Mouse (Mus musculus) T-helper 2 cell (primary cell): Measurements from ENCODE around the gene Efcab6.

Experiments
- in situ Hi-C: fragments of 300-600 bp; cut with MboI, MseI; formaldehyde crosslinking; loops from one replicate; pipeline ENCODE4 v1.15.1; 2025; ENCODE audit warnings: high pct_unique_total_duplicates

The Efcab6 gene

DNA sequence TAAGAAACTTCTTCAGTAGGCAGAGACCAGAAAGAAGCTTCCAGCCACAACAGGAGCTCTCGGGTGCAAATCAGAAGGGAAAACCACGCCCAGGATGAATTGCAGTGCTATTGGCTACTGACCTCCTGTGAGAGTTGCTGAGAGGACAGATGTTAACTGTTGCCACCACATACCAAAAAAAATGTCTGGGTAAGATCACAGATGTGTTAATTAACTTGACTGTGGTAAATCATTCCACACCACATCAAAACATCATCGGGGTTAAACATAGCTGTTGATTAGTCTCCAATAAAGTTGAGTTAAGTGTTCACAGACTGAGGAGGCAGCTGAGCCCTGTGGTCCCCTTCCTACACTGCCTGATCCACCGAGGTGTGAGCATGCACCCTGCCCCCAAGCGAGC is 88.1 kb downstream of the Efcab6 start:
- in situ Hi-C loops, result no loop called here

DNA sequence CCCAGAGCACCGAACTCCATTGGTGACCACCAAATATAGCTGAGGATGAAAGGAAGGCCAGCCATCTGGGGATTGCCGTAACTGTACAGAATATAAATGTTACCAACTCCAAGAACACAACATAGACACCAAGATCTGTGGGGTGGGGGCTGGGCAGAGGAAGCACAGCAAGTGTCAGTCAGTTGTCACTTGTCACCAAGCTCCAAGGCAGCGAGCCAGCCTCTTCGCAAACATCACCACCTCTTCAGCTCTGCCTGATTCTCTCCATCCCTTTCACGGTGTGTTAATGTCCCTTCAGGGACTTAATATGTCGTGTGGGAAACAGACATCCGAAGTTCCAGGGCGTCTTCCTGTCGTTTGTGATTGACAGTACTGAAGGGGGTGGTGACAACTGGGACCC is 93.0 kb downstream of the Efcab6 start:
- in situ Hi-C loops, result no loop called here

DNA sequence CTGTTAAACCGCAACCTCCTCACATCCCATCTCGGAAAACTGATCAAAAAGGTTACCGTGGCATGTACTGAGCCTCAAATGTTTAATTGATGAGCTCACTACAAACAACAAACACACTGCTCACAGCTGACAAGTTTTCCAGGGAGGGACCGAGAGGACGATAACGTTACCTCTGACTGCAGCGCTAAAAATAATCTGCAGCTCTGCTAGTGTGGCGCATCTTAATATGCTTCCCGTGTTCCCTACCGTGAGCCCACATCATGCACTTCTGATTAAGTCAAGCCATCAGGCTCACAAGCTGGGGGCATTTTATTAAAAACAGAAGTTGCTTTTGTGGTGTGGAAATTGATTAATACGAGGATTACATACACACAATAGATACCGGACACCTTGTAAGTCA is 97.4 kb downstream of the Efcab6 start:
- in situ Hi-C loops, result no loop called here

DNA sequence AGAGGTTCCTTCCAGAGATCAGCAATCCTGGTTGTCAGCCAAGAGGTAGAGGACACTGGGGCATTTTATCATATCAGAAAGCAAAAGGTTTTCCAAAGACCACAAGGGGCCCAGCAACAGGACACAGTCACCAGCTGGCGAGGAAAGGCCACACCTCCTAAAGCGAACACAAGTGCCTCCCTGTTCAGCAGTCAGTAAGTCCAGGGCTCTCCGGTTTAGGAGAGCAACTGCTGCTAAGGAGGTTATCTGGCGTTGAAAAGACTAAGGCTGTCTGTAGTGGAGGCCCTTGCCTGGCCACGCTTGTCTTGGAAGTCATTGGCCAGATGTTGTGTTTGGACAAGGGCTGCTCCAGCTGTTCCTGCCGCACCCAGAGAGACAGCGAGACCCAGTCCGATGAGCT is 100.1 kb downstream of the Efcab6 start:
- in situ Hi-C loops, result no loop called here

DNA sequence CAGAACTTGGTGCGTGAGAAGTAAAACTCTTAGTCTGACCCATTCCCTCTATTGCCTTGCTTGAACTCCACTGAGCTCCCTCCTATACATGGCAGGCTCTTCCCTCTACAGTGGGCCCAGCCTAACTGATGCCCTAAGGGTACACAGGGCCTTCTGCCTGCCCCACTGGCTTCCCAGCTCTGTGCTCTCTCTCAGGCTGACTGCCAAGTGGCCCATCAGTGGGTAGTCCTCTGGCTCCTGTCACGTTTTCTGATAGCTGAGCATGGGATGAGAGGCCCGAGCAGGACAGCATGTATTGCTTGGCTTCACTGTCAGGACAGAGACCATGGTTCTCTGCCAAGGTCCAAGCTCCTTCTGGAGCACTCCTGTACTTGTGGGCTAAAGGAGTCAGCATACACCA is 106.8 kb downstream of the Efcab6 start:
- in situ Hi-C loops, result loop anchor here (5.0 kb wide), 1 partner anchor 36 kb away; no protein-coding TSS in a partner anchor

DNA sequence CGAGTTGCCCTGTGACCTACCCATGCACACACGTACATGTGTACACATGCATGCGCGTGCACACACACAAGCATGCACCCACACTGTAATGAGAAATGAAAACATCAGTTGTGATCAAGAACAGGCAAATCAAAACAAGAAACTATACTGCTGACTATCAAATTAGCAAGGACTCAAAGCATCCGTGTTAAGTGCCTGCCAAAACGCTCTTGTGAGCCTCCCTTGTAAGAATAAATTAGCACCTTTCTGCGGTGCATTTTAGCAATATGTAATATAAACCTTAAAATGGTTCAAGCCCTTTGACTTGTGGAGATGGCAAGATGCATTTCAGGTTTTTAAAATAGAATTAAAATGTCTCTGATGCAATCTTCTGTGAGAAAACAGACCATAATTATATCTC is 108.2 kb downstream of the Efcab6 start:
- in situ Hi-C loops, result loop anchor here (5.0 kb wide), 1 partner anchor 35 kb away; no protein-coding TSS in a partner anchor

DNA sequence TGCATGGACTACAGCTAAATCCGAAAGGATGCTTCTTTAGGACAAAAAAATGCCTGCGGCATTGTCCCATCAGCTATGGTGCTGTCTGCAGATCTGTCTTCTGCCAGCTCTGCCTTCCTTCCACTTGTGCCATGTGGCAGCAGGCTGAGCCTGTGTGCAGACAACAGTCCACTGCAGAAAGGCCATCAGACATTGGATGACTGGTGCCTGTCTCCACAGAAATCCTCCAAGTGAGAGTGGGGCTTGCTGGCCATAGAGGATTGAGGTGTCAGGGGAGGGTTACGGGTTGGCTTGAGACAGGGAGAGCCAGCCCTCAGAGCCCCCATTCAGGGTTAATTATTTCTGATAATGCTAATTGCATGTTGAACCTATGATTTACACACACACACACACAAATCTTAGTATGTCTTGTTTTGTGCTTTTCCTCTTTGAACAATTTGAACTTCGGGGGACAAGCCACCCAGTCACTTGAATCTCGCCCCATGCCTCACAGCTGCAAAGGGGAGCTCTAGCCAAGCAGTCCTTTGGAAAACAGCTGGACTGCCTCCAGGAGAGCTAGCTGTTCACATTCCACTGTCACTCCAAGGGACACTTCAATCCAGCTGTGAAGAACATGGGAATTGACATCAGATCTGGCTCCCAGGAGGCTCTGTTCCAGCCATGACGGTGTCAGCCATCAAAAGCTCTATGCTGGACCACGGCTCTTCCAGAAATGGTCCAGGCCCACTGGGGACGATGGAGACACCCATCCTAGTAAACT is 109.1 kb downstream of the Efcab6 start:
- in situ Hi-C loops, result loop anchor here (5.0 kb wide), 1 partner anchor 34 kb away; no protein-coding TSS in a partner anchor

DNA sequence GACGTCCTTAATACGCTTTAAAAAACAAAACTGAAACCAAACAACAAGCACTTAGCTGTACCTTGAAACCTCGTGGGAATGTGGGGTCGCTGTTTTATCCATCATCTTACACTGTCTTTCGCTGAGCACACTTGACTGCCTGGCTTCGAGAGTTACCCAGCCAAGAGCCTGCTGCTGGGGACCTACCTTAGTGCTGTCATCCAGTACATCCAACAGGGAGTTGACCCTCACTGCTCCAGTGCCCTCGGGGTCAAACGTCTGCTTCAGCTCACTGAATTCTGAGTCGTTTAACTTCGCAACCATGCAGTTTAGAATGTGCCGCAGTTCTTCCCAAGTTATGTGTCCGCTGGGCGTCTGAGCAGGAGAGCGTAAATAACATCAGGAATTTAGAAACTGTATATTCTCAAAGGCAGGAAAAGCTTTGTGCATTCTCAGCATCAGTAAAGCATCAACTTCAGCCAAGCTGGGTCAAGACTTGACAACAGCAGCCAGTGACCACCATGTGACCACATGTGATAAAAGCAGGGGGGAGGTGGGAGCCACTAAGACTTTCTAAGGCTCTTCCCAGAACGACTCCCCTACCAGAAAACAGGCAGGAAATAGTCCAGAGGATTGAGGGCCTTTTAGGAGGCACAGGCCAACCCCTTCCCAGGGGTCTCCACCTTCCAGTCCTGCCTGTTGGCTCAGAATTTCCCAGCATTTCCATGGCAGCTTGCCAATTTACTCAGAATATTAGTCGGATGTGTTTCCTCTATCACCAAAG is 115.3 kb downstream of the Efcab6 start:
- in situ Hi-C loops, result no loop called here

DNA sequence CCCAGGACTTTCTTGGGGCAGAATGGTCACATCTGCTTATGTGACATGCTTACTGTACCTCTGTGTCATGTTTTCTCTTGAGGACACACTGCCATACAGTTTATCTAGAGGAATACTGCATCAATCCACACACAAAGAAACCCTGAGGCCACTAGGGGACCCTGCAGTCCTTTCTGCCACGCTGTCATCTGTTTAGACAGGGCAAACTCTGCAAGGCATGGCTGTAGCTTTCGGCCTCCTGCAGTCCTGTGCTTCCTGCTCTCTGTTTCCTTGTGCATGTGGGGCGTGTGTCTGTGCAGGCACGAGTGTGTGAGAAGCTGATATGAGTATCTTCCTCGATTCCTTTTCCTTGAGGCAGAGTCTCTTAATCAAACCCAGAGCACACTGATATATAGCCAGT is 125.5 kb downstream of the Efcab6 start:
- in situ Hi-C loops, result no loop called here

DNA sequence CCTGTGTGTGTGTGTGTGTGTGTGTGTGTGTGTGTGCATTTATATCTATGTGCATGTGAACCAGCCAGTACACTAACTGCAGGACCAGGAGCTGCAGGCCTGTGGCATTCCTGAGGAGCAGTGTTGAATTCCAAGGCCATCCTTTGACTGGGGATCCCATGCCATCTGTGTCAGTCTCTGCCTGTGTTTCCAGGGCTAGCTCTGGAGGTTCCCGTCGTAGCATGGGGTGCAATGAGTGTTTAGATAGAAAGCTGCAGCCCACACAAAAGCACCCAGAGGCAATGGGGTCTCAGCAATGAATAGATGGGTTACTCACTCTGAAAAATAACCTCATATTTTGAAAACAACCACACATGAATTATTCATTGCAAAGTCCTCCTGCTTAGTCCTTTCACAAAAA is 126.7 kb downstream of the Efcab6 start:
- in situ Hi-C loops, result no loop called here

DNA sequence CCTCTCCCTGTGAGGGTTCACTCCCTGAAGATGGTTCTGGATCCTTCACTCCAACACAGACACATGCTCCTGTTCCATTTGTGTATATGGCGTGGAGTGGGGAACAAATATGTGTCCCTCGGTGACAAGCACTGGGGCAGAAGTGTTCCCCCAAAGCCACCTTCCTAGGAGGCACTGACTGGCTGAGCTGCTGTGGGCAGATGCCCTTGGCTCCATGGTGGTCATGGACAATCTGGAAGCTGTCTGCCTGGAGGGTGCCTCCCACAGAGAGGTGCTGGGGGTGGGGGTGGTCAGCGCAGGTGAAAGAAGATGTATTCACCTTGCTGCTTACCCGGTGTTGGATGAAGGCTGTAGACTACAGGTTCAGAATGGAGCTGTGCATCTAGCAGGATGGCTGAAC is 128.7 kb downstream of the Efcab6 start:
- in situ Hi-C loops, result no loop called here

DNA sequence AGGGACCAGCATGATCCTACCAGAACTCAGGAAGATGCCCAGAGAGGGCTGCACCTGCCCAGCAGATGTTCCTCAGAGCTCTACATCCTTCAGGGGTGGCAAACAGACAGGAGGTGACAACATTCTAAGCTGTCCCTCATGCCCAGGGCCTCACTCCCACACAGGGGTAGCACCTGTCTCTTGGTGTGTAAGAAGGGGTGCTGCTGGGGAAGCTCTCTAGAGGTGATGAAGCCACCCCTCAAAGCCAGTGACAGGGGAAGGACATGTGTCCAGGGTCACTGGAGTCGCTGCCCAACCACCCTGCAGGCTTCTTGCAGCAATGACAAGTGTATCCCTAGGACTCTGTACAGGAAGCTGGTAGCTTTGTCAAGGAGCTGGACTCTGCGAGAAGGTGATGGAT is 130.4 kb downstream of the Efcab6 start:
- in situ Hi-C loops, result no loop called here

DNA sequence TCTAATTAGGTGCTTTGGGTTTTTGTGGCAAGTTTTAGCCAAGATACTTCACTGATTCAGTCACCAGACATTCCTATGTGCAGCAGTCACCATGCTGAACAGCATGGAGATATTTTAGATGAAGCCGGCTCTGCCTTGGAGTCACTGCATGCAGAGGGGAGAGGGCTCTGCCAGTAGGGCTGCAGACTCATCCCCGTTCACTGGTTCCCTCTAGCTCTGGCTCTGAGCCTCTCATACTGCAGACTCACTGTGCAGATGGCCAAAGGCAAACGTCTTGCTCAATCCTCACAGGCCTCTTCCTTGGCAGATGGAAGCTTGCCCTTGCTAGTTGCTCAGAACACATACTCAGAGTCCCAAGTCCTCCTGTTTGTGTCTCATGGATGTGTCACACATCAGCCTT is 139.8 kb downstream of the Efcab6 start:
- in situ Hi-C loops, result no loop called here

DNA sequence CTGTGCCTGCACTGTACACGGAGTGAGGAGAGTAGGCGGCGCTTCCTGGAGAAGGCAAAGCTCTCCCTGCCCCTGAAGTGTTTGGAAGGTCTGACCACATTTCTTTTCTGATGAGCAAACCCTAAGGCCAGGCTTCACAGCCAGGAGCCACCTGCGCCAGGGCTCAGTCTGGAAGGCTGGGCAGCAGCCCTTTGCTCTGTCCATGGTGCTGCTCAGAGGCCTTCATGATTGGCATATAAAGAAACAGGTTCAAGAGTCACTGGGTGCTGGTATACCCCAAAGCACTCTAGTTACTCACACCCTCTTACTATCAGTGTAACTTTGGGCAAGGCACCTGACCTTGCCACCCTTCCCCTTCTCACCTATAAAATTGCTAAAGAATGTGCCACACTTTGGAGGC is 140.5 kb downstream of the Efcab6 start:
- in situ Hi-C loops, result loop anchor here (5.0 kb wide), 1 partner anchor 33 kb away; no protein-coding TSS in a partner anchor

DNA sequence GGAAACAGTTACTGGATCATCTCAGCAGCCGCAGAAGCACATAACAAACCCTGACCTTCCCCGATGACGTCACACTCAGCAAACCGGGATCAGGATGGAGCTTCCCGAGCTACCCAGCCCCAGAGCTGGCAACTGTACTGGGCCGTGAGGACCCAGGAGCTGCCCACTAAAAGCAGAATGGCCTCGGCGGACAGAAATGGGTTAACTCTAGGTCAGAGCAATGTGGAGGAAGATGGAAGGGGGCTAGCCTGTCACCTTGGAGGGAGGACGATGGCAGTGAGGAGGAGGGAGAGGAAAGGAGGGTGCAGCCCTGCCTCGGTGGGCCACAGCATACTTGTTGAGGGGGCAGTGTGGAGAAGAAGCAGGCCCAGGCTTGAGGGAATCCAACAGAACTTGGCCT is 149.8 kb downstream of the Efcab6 start:
- in situ Hi-C loops, result no loop called here

DNA sequence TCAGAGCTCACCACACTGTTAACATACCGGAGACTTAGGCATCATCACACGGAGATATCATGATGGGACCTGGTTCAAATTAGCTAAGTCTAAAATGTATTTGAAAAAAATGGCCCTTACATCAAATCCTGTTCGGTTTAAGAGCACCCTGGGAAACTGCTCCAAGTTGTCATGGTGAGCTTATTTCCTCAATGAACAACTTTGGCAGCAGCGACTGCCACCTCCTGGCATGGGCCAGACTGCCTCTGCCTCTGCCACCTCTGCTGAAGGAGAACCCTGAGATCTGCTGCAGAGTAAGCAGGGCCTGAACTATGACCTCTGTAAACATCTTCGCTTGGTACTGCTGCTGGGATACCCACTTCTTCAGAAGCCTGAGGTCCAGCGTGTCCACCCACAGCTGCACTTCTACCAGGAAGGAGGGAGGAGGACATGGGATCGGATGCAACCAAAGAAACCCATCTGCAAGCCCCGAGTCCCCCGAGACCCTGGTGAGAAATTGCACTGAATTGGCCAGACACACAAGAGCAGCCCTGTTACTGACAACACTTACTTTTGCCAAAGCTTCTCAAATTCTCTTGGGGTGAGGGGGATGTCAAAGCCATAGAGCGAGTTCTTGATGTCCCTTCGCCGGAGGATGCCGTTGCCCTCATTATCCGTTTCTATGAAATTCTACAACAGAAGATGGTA is 152.0 kb downstream of the Efcab6 start:
- in situ Hi-C loops, result no loop called here

DNA sequence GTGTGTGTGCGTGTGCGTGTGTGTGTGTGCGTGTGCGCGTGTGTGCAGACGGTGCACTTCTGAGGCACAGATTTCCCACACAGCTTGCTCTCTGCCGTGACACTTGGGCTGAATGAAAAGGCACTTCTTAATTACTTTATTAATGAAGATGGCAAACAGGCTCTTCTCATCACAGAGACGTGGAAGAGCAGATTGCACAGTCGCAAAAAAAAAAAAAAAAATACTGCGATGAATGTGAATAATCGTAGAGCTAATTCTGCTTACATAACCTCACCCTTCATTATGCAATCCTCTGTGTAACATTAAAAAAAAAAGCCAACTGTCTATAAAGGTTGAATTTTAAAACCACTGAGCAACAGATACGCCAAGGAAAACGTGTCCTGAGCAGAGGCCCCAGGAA is 158.7 kb downstream of the Efcab6 start:
- in situ Hi-C loops, result no loop called here

DNA sequence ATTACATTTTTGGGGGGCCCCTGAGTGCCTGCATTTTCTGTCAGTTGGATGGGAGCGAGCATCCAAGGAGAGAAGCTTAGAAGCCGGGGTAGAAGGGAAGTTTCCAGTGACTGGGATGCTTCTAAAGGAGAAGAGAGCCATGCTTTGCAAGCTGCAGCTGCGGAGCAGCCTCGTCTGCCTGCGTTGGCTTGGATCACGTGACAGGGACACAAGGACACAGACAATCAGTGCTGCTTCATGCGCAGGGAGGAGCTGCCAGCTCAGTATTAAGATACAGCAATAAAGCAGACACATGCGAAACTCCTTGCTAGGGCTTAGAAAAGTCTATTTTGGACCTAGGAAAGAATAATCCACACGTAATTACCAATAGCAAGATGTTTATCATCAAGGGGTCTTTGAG is 167.9 kb downstream of the Efcab6 start:
- in situ Hi-C loops, result no loop called here

DNA sequence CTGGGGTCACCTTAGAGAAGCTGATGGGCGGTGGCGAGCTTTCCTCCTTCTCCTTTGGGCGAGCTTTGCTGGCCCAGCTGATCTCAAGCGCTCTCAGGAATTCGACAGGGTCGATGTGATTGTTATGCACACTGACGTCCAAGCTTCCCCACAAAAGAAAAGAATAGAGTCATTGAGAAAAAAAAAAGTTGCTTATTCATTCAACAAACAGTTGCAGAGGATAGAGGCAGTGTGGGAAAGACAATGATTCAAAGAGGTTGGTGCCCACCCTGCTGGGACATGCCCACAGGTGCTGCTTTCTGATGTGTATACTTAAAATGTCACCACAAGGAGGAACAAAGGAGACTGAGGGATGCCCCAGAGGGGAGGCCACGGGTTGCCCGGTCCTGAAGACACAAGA is 169.2 kb downstream of the Efcab6 start:
- in situ Hi-C loops, result no loop called here

DNA sequence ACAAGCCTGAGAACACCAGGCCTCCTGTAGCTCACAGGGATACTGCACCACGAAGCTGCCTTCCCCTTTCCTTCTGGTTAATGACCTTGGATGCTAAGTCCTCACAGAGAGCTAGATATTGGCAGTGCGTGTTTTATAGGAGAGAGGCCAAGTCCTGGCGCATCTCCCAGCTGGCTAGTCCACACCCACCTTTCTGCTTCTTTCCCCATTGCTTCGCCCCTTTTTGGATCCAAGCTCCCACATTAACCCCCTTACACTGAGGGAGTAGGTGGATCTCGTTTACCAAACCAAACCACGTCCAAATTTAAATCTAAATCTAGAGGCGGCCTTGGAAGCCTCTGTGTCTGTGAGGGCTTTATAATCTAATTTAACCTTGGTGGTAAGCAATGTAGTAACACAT is 170.9 kb downstream of the Efcab6 start:
- in situ Hi-C loops, result no loop called here

DNA sequence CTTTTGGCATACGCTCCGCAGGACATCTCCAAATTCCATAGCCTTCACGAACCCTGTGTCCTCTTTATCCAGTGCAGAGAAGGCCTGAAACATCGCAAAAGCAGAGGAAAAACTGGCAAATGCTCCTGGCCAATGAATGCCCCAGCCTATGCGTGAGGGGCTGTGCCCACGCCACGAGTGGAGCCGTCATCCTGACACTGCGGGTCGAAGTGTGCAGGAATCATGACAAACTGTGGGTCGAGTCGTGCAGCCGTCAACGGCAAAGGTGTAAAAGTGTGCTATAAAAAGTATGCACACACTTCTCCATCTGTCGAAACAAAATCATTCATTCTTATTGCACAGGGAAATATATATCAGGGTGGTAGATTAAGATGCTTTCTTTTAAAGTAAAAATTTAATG is 172.3 kb downstream of the Efcab6 start:
- in situ Hi-C loops, result no loop called here

DNA sequence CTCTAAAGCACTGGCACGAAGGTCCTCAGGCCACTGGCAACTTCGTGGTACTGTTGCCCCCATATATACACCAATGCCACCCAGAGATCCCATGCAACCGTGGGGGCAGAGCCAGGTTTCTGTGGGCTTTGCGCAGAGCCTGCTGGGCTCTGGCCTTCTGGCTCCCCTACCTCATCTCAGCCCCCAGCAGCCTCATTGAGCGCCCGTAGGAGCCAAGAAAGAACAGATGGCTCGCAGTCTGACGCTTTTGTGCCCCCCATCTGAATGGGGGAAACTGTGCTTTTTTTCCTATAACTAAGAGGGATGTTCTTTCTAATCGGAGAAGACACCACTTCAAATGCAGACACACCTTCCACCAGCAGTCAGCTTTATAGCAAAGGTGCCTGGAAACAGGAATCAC is 180.9 kb downstream of the Efcab6 start:
- in situ Hi-C loops, result no loop called here

DNA sequence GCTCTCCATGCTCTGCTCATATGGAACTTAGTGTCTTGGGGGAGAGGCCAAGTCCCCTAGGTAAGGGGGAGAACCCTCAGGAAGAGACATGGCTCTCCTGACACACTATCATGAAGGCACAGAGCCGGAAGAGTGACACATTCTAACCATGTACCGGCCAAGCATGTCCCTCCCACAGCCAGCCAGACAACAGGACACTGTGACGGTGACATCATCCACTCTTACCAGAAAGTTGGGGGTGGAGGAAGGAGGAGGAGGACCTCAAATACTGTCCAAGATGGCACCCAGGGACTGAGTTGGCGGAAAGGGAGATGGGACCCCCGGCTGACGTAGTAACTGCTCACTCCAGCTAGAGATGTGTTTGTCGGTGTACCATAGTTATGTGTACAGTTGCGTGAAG is 181.4 kb downstream of the Efcab6 start:
- in situ Hi-C loops, result no loop called here
